Mouse (Mus musculus) layer of hippocampus, adult 9-11 months (tissue): ENCODE data around the gene Gm13288.
"Not testable (repeated sequence)": the region's sequence is repeated elsewhere in the genome, so short reads cannot be mapped to it uniquely, and the experiment has no call there.

Experiments
- DNase-seq: peaks from one replicate; pipeline ENCODE4 v3.0.0; 2022

Gene Gm13288

DNA sequence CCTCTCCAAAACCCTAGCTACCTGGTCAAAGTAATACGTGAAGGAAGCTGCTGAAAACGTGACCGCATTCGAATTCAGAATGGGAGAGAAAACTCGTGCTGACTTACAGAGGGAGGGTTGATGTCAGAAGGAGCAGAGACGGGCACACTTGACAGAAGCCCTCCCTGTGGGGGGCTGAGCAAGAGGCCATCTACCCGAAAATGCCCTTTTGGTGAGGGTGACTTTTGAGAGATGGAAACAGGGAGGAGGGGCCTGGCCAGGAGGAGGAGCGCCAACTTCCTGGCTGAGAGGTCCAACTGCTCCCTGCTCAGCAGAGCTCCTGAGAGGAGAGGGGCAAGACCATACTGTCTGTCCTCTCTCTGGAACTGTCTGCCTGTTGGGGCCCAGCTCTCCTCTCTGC lies at the start of gene Gm13288:
Gene Gm13288, plus strand, starts transcription at position 301 of the 400 bp plus-strand sequence.
- DNase-seq: not testable (repeated sequence)

DNA sequence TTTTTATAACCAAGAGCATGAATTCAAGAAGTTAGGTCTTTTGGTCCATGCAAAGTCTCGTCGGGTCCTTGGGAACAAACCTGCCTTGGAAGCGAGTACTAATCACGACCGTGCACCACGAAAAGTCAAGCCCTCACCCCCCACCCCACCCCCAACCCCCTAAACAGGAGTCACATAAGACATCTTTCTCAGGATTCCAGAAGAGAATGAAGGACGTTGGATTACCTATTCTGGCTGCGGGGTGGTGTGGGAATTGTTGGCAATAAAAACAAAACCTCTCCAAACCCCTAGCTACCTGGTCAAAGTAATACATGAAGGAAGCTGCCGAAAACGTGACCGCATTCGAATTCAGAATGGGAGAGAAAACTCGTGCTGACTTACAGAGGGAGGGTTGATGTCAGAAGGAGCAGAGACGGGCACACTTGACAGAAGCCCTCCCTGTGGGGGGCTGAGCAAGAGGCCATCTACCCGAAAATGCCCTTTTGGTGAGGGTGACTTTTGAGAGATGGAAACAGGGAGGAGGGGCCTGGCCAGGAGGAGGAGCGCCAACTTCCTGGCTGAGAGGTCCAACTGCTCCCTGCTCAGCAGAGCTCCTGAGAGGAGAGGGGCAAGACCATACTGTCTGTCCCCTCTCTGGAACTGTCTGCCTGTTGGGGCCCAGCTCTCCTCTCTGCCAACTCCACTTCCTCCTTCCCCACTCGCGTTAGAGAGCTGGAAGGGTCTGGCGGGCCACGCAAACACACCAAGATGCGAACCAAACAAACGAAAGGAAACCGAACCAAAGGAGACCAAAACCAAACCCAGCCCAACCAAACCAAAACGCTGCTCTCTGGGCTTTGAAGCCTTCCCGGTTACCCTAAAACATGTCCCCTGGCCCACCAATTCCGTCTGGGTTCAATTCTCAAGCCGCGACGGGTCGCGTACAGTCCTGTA lies 48.5 kb upstream of the Gm13288 start:
- not testable (repeated sequence) for DNase-seq

DNA sequence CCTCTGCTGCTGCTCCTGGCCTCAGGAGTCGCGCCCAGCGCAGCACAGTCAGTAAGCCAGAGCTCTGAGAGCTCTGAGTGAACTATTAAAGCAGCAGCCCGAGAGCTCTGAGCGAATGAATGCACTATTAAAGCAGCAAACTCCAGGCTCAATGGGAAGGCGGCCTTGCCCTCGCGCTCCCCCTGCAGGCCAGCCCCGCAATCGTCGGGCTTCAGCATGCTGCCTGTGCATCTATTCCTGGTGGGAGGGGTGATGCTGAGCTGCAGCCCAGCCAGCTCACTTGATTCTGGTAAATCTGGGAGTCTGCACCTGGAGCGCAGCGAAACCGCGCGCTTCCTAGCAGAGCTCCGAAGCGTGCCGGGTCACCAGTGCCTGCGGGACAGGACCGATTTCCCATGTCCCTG lies 47.7 kb upstream of the Gm13288 start:
- DNase-seq: peak; percentile 93

- peak; percentile 19 for DNase-seq
Measured at GRCm38 (mm10) chr4:88758751-88759150, 46.6 kb upstream of the Gm13288 start.

DNA sequence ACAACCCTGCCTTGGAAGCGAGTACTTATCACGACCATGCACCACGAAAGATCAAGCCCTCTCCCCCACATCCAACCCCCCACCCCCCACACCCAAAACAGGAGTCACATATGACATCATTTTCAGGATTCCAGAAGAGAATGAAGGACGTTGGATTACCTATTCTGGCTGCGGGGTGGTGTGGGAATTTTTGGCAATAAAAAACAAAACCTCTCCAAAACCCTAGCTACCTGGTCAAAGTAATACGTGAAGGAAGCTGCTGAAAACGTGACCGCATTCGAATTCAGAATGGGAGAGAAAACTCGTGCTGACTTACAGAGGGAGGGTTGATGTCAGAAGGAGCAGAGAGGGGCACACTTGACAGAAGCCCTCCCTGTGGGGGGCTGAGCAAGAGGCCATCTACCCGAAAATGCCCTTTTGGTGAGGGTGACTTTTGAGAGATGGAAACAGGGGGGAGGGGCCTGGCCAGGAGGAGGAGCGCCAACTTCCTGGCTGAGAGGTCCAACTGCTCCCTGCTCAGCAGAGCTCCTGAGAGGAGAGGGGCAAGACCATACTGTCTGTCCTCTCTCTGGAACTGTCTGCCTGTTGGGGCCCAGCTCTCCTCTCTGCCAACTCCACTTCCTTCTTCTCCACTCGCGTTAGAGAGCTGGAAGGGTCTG lies 45.6 kb upstream of the Gm13288 start, which contains the start of gene Gm13283:
Gene Gm13283, plus strand, starts transcription at position 510 of the 659 bp plus-strand sequence.
- DNase-seq: peak; percentile 29

DNA sequence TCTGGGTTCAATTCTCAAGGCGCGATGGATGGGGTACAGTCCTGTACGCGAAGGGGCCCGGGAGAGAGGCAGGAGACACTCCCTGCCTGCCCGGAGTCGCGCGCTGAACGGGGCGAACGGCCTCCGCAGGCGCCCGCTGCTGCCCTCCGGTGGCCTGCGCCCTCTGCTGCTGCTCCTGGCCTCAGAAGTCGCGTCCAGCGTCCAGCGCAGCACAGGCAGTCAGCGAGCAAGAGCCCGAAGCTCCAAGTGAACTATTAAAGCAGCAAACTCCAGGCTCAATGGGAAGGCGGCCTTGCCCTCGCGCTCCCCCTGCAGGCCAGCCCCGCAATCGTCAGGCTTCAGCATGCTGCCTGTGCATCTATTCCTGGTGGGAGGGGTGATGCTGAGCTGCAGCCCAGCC lies 44.9 kb upstream of the Gm13288 start:
- DNase-seq: peak; percentile 69

DNA sequence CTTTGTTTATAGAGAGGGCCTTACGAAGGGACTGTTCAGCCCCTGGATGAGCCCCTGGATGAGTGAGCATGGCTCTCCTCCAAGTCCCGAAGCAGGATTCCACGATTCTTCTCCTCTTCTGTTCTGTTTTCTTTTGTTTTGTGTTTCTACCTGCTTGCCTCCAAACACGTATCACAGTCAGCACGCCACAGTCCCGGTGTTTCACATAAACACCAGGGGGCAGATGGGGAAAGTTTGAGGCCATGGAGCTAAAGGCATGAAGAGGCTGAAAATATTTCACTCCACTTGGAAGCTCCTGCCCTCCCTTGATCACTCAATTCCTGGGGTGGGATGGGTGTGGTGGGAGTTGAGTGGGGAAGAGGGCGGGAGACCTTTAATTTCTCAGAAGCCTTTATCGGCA lies 43.6 kb upstream of the Gm13288 start:
- DNase-seq: peak; percentile 79

GRCm38 (mm10) chr4:88762341-88762740 lies 43.0 kb upstream of the Gm13288 start:
- peak; percentile 14 for DNase-seq

DNA sequence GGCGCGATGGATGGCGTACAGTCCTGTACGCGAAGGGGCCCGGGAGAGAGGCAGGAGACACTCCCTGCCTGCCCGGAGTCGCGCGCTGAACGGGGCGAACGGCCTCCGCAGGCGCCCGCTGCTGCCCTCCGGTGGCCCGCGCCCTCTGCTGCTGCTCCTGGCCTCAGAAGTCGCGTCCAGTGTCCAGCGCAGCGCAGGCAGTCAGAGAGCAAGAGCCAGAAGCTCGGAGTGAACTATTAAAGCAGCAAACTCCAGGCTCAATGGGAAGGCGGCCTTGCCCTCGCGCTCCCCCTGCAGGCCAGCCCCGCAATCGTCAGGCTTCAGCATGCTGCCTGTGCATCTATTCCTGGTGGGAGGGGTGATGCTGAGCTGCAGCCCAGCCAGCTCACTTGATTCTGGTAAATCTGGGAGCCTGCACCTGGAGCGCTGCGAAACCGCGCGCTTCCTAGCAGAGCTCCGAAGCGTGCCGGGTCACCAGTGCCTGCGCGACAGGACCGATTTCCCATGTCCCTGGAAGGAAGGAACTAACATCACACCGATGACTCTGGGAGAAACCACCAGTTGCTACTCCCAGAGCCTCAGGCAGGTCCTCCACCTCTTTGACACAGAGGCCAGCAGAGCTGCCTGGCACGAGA lies 41.8 kb upstream of the Gm13288 start:
- DNase-seq: peak; percentile 51

DNA sequence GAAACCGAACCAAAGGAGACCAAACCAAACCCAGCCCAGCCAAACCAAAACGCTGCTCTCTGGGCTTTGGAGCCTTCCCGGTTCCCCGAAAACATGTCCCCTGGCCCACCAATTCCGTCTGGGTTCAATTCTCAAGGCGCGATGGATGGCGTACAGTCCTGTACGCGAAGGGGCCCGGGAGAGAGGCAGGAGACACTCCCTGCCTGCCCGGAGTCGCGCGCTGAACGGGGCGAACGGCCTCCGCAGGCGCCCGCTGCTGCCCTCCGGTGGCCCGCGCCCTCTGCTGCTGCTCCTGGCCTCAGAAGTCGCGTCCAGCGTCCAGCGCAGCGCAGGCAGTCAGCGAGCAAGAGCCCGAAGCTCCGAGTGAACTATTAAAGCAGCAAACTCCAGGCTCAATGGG lies 31.8 kb upstream of the Gm13288 start, which contains the start of gene Gm13290:
Gene Gm13290, plus strand, starts transcription at position 301 of the 400 bp plus-strand sequence.
- DNase-seq: not testable (repeated sequence)

DNA sequence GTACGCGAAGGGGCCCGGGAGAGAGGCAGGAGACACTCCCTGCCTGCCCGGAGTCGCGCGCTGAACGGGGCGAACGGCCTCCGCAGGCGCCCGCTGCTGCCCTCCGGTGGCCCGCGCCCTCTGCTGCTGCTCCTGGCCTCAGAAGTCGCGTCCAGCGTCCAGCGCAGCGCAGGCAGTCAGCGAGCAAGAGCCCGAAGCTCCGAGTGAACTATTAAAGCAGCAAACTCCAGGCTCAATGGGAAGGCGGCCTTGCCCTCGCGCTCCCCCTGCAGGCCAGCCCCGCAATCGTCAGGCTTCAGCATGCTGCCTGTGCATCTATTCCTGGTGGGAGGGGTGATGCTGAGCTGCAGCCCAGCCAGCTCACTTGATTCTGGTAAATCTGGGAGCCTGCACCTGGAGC lies 28.7 kb upstream of the Gm13288 start, which contains the start of gene Gm13289:
Gene Gm13289, plus strand, starts transcription at position 301 of the 400 bp plus-strand sequence.
- DNase-seq: not testable (repeated sequence)

DNA sequence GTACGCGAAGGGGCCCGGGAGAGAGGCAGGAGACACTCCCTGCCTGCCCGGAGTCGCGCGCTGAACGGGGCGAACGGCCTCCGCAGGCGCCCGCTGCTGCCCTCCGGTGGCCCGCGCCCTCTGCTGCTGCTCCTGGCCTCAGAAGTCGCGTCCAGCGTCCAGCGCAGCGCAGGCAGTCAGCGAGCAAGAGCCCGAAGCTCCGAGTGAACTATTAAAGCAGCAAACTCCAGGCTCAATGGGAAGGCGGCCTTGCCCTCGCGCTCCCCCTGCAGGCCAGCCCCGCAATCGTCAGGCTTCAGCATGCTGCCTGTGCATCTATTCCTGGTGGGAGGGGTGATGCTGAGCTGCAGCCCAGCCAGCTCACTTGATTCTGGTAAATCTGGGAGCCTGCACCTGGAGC lies 25.8 kb upstream of the Gm13288 start, which contains the start of gene Gm13272:
Gene Gm13272, plus strand, starts transcription at position 301 of the 400 bp plus-strand sequence.
- DNase-seq: not testable (repeated sequence)

DNA sequence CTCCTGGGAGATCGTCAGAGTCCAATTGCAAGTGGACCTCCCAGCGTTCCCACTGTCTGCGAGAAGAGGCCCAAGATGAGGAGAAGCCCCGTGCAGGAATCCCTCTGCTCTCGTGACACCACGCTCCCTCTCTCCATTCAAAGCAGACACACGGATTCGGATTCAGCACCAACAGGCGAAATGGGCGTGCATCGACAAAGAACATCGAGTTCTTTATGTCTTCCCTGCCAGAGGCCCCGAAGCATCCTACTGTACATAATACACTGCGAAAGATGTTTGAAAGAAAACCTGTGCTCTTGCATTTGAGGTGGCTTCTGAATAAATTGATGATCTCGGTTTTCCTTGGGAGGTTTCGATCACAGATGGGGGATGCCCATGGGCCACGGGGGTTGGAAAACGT lies 25.0 kb upstream of the Gm13288 start:
- not testable (repeated sequence) for DNase-seq

GRCm38 (mm10) chr4:88781831-88782230 lies 23.5 kb upstream of the Gm13288 start, which contains the start of gene Ifnz:
Gene Ifnz, plus strand, starts transcription at chr4:88782131.
- not testable (repeated sequence) for DNase-seq

GRCm38 (mm10) chr4:88782335-88782734 lies 23.0 kb upstream of the Gm13288 start:
- DNase-seq: not testable (repeated sequence)

- DNase-seq: not testable (repeated sequence)
Measured at GRCm38 (mm10) chr4:88785409-88785808, 19.9 kb upstream of the Gm13288 start, which contains the start of gene Gm13276. Gene Gm13276, plus strand, starts transcription at chr4:88785709.

DNA sequence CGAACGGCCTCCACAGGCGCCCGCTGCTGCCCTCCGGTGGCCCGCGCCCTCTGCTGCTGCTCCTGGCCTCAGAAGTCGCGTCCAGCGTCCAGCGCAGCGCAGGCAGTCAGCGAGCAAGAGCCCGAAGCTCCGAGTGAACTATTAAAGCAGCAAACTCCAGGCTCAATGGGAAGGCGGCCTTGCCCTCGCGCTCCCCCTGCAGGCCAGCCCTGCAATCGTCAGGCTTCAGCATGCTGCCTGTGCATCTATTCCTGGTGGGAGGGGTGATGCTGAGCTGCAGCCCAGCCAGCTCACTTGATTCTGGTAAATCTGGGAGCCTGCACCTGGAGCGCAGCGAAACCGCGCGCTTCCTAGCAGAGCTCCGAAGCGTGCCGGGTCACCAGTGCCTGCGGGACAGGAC lies 16.9 kb upstream of the Gm13288 start, which contains the start of gene Gm13277:
Gene Gm13277, plus strand, starts transcription at position 231 of the 400 bp plus-strand sequence.
- DNase-seq: peak; percentile 54

DNA sequence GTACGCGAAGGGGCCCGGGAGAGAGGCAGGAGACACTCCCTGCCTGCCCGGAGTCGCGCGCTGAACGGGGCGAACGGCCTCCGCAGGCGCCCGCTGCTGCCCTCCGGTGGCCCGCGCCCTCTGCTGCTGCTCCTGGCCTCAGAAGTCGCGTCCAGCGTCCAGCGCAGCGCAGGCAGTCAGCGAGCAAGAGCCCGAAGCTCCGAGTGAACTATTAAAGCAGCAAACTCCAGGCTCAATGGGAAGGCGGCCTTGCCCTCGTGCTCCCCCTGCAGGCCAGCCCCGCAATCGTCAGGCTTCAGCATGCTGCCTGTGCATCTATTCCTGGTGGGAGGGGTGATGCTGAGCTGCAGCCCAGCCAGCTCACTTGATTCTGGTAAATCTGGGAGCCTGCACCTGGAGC lies 14.1 kb upstream of the Gm13288 start, which contains the start of gene Gm13278:
Gene Gm13278, plus strand, starts transcription at position 301 of the 400 bp plus-strand sequence.
- DNase-seq: not testable (repeated sequence)

GRCm38 (mm10) chr4:88793936-88794675 lies 11.2 kb upstream of the Gm13288 start, which contains the start of gene Gm13275:
Gene Gm13275, plus strand, starts transcription at chr4:88794487.
- DNase-seq: peak; percentile 50

GRCm38 (mm10) chr4:88797097-88797496 lies 8.2 kb upstream of the Gm13288 start, which contains the start of gene Gm13279:
Gene Gm13279, plus strand, starts transcription at chr4:88797397.
- not testable (repeated sequence) for DNase-seq

GRCm38 (mm10) chr4:88799365-88799764 lies 6.0 kb upstream of the Gm13288 start, which contains the start of gene Gm13285:
Gene Gm13285, plus strand, starts transcription at chr4:88799665.
- DNase-seq: not testable (repeated sequence)
